Mouse (Mus musculus): Measurements from ENCODE around the gene Mier2.

Gene Mier2

DNA sequence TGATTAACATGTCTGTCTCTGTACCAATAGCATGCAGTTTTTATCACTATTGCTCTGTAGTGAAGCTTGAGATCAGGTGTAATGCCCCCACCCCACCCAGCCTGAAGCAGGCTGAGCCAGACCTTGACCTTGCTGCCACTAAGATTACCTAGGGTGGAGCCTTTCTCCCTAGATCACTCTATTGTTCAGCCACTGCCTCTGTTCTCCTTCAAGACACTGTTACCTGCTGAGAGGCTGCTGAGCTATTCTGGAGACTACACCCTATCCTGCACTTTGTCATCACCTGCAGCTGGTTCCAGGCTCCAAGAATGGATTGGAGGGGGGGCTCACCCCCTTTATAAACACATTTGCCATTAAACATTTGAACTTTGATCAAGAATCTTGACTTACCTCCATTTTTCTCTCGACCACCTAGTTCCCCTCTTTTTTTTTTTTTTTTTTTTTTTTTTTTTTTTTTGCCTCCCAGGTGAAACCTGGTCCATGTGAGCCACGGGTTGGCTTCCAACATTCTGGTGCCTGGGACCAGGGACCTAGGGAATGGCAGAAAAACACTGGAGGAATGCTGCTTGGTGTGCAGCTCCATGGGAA lies 58.2 kb downstream of the Mier2 start:
- DNase-seq (ENCODE audit: low spot score): no peak

DNA sequence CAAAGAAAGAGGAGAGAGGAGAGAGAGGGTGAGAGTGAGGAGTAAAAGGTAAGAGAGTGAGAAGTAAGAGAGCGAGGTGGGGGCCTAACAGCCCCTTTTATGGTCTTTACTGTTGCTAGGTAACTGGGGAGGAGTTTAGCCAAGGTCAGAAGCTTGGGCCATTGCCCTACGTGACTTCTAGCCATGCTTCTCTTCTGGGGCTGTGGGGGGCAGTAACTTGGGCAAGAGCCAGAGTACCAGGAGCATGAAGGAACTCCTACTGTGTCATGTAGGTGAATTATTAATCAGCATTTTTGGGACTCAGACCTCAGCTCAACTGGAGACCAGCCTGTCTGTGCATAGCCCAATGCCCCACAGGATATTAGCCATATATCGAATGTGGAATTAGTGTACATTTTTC lies 59.1 kb downstream of the Mier2 start:
- no peak for DNase-seq (ENCODE audit: low spot score)
